Mouse (Mus musculus) layer of hippocampus, postnatal 10 days (tissue): ENCODE measurements around the gene Sycn. TPM values are rescaled to one million over a fixed set of nuclear protein-coding genes. Genes with fewer than 3 reads are reported as not detected.
"Not testable (repeated sequence)": the region's sequence is repeated elsewhere in the genome, so short reads cannot be mapped to it uniquely, and the experiment has no call there.

Experiments
- DNase-seq, 2 experiments: peaks; one replicate each; pipeline ENCODE4 v3.0.0; 2021; ENCODE audit warnings: low spot score in 2 of 2
- long read RNA-seq: library from polyadenylated mRNA; stranded (forward); transcript quantifications from one replicate; pipeline ENCODE4 v2.0.0, GENCODE M21; 2023
- total RNA-seq, 2 experiments: library from RNA; stranded (reverse); gene quantifications; 2 replicates each; pipeline ENCODE4 v1.2.3; 2021

Gene Sycn
- total RNA-seq: not detected
- long read RNA-seq: 0 reads

DNA sequence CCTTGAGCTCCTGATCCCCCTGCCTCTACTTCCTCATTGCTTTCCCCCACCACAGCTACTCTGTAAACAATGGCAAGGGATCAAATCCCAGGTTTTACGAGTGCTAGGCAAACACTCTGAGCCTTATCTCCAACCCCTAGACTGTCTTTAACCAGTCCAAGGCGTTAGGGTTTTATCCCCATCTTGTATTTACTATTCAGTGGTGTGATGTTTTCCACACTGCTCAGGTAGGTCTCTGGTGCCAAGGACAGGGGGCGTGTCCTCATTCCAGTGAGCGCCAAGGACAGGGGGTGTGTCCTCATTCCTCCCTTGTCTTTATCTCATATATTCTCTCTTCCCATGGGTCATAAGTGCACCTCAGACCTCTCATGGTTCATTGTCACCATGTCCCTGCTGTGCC, at the start of gene Sycn:
Sycn (plus strand) TSS at position 360 of the 400 bp plus-strand sequence.
- DNase-seq: no peak

DNA sequence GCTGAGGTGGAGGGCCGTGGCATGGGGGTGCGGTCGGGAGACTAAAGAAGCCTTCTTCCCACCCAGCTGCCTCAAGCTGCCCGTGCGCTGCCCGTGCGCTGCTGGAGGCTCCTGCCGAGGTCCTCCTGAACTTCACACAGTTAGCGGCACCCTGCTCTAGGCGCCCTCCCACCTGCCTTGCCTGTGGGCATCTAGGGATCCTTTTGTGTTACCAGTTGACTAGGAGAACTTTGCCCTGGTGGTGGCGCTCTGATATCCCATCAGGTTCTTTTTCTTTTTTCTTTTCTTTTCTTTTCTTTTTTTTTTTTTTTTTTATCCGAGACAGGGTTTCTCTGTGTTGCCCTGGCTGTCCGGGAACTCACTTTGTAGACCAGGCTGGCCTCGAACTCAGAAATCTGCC, 49.8 kb upstream of the Sycn start:
- no peak for DNase-seq

DNA sequence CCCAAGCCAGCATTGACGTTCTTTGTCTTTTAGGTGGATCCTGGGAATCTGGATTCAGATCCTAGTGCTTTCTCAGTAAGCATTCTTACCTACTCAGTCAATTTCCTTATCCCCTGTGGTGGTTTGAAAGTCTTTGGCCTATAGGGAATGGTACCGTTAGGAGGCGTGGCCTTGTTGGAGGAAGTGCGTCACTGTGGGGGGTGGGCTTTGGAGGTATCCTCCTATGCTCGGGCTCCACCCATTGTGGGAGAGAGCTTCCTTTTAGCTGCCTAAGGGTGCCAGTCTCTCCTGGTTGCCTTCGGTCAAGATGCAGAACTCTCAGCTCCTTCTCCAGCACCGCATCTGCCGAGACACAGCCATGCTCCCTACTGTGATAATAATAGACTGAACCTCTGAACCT, 48.4 kb upstream of the Sycn start:
- DNase-seq: no peak

DNA sequence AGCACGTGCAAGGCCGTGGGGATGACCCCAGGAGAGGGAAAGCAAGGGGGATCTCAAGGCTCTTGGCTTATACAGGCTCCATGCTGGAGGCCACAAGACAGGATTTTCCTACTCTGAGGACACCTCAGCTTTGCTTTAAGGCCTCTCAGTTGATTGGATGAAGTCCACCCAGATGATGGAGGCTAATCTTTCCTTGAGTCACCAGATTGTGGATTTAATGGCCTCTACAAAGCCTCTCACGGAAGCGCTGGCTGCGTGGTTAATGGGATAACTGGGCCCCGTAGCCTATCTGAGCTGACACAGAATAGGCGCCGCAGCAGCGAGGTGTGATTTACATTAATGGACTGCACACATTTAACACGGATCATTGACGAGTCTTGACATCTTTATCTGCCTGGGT, 45.3 kb upstream of the Sycn start:
- no peak for DNase-seq

DNA sequence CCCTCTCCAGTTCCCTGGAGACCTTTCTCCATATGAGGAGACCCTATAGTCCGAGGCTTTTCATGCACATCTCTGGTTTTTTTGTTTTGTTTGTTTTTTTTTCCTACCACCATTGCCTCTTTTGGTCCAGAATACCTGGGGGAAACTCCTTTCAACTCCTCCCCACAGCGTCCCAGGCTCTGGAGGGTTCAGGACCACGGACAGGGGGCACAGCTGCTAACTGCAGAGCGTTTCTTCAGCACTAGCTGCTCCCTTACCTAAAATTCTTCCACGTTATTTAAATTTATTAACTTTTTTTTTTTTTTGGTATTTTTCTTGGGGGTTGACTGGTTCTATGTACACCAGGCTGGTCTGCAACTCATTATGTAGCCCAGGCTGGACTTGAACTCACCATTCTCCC, 35.1 kb upstream of the Sycn start:
- DNase-seq: no peak

DNA sequence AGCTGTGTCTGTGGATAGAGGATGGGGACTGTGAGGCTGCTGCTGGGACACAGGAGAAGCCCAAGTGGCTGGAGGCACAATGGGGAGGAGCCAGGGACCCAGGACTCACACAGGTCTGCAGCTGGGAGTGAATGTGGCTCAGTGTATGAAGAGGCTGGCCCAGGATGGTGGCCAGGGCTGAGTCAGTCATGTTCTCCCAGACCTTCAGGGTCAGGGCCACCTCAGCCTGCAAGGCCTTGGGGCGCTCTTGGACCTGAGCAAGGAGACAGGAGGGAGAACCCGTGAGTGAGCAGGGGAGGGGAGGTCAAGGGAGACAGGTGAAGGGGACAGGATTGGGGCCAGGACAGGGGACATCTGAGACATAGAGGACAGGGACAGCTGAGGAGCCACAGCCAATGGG, 31.6 kb upstream of the Sycn start:
- not testable (repeated sequence) for DNase-seq

DNA sequence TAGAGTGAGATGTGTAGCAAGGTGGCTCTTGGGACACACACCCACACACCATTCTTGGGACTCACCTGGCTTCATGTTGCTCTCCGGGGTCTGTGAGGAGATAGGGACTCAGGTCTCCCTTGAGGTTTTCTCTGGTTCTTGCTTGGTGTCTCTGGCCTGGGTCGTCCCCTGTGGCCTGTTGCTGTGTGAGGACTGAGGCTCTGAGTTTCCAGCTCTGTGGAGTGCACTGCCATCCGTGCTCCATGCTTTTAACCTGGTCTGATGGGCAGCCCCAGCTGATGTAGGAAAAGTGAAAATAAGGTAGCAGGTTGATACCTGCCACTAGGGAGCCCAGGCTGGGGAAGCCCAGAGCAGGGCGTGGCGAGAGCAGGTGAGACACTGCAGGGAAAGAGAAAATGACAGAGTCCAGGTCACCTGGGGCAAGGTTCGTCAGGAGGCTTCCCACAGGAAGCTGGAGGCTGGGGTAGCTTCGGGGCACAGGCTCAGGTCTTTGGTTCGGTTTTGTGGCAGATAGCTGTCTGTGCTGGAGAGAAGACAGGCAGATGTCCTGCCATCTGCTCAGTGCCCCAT, 30.2 kb upstream of the Sycn start, which contains the start of gene Ifnl2:
Ifnl2 (minus strand) TSS at position 51 of the 570 bp plus-strand sequence.
- DNase-seq: not testable (repeated sequence)

DNA sequence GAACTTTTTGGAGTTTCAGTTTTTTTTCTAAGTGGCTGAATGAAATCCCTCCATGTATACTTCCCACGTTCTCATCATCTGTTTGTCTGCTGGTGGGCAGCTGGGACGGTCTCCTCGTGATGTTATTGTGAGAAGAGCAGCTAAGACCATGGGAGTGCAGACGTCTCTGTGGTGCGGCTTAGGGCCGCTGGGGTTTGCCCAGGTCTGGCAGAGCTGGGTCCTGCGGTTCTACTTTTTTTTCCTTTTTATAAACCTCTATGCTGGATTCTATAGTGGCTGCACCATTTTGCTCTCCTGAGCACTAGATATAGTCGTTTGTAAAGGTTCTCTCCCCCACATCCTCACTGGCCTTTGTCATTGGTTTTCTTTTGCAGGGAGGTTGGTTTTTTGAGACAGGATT, 29.2 kb upstream of the Sycn start:
- DNase-seq: no peak

DNA sequence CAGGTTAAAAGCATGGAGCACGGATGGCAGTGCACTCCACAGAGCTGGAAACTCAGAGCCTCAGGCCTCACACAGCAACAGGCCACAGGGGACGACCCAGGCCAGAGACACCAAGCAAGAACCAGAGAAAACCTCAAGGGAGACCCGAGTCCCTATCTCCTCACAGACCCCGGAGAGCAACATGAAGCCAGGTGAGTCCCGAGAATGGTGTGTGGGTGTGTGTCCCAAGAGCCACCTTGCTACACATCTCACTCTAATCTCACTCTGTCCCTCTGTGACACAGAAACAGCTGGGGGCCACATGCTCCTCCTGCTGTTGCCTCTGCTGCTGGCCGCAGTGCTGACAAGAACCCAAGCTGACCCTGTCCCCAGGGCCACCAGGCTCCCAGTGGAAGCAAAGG, 18.1 kb upstream of the Sycn start, which contains the start of gene Ifnl3:
Ifnl3 (plus strand) TSS at position 301 of the 400 bp plus-strand sequence.
- DNase-seq: not testable (repeated sequence)

DNA sequence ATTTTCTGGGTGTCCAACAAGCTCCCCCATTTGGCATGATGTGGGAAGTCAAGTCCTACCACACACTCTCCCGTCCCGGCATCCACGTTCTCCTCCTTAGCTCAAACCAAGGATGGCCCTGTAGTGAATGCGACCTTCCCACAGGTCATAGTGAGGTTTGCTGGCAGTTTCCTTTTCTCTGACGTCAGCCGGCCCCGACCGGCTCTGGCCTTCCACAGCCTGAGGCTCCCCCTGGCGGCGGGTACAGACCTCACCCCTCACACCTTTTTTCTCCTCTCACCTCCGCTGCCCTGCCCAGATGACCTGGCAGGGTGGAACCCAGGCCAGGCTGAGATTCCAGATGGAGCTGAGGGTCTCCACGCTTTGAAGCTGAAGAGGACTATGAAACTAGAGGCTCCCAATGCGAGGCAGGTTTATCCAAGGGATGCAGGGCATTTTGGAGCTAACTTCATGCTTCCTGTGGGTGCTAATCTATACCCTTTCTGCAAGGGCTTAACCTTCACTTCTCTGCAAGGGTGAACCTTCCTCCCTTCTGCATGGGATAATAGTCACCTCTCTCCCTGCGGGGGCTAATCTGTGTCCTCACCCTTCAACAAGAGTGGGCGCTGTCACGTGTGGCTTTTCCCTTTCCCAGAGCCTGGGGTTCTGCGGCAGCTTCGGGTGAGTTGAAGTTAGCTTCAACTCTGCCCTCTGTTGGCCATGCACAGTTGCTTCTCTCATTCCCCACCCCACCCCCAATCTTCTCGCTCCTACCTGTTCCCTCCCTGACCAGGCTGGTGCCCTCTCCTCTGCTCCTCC, 12.6 kb upstream of the Sycn start:
- peak; percentile 71 to 74 for DNase-seq

DNA sequence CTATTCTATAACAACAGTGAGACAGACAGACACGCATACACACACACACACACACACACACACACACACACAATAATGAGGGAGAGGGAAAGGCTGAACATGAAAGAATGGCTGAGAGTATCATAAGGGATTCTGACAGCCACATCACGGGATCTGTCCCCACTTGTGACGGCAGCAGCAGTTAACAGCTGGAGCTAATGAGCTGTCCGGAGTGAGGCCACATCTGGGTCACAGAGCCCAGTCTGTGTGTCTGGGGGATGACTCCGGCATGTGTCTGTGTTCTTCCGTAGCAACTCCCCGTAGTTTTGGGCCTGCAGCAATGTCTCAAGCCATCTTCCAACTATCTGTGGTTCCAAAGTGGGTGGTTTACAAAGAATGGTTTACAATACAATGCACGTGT, 8.7 kb upstream of the Sycn start:
- DNase-seq: no peak

DNA sequence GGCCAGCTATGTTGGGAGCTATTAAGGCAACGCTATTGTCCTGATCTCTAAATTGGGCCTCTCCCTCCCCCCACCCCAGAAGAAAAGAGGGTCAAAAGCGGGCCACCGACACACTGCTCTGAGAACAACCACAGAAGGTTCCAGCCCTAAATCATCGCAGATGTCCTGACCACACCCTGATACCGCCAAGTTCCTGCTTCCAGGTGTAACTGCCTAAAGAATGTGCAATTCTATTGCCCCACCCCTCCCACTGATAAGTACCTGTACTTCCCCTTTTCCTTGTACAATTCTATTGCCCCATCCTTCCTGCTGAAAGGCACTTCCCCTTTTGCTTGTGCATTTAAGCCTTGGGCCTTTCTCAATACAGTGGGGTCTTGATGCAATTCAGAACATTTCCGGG, 1.8 kb upstream of the Sycn start:
- not testable (repeated sequence) for DNase-seq

DNA sequence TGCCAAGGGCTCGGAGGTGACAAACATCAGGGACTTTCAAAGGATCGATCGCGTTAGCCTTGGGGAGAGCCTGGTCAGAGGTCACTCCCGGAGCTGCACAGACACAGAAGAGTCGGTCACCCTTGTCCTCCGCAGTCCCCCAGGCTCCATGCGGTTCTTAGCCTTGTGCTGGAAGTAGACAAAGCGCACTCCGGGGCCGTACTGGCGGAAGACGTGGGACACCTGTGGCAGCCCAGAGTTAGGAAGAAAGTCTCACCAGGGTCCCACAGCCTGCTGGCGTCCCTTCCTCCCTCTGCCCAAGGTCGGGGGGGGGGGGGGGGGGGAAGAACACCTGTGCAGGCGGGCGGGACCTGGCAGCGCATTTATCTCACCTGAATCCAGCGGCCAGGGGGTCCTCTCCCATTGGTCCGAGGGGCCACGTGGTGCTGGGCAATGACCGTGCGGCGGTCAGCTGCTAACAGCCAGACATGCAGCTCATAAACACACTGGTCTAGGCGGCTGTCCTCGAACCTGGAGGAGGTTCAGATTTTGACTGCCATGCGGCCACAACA, 3.4 kb downstream of the Sycn start:
- DNase-seq: no peak

DNA sequence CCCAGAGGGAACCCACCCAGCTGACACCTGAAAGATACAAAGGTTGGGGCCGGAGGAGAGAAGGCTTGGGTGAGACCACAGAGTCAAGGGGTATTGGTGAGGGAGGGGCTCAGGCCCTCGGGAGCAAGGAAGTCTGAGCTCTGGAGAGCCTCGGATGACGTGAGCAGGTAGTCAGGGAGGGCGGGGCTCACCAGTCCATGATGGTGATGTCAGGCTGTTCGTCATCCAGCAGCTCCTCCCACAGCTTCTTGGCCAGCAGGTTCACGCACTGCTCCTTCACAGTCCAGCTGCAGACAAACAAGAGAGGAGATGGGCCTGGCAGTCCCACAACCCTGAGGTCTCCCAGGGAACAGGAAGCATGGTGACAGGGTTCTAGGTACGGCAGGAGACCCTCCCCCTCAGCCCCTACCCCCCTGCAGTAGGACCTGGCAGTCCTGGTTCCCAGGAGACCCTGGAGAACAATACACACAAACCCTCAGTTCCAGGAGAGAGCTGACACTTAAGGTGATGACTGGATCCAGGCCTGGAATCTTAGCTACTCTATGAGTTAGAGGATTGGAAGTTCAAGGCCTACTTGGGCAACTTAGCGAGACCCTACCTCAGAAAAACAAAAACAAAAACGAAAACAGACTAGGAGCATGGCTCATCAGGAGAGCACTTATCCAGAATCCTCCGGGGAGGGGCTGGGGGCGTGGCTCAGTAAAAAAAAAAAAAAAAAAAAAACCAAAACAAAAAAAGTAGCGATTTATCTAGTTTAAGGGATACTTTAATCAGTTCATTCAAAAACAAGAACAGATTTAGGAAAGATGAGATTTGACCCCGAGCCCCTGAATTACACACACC, 4.6 kb downstream of the Sycn start:
- no peak for DNase-seq

DNA sequence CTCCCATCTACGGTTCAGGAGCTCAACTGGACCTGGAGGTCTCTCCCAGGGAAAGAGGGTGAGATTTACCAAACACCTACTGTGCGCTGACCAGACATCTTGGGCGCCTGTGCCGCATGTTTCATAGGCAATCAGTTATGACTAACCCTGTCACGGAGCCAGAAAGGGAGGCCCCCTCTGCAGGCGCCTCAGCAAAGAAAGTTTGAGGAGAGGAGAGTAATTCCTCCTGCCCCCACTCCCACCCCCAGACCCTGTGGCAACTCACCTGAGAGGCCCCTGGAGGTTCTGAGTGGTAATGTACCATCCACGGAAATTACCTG, 5.2 kb downstream of the Sycn start:
- DNase-seq: no peak

DNA sequence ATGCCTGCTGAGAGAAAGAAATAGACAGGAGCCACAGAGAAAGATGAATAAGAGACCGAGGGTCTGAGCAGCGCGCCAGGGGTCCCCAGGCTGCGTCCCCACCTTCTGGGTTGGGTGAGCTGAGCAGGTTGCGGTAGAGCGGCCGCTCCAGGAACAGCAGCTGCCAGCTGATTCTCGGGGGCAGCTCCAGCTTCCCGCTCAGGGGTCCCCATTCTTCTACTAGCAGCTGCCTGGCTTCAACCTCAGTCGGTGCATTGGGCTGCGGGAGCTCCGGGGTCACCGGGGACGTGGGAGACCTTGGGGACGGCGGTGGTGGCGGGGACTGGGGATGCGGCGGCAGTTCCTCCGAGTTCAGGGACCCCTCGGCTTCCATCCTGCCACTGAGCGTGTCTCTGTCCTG, 6.0 kb downstream of the Sycn start:
- no peak for DNase-seq

DNA sequence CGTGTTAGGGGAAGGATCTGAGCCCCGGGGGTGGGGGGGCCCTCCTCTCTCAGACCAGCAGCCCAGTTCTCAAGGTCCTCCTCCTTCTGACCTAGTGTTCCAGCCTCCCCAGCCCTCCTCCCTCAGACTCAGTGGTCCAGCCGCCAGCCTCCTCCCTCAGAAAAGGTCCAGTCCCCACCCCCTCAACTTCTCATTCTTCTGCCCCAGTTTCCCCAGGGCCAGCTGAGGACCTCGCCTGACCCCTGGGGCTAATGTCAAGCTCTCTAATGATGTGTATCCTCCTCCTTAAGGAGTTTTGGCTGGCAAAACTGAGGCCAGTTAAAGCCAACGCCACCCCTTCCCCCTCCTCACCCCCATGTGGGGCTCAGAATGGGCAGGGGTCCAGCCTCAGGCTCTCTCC, 6.5 kb downstream of the Sycn start, which contains the start of gene Nccrp1:
Nccrp1 (minus strand) TSS at position 101 of the 400 bp plus-strand sequence.
- no peak for DNase-seq

DNA sequence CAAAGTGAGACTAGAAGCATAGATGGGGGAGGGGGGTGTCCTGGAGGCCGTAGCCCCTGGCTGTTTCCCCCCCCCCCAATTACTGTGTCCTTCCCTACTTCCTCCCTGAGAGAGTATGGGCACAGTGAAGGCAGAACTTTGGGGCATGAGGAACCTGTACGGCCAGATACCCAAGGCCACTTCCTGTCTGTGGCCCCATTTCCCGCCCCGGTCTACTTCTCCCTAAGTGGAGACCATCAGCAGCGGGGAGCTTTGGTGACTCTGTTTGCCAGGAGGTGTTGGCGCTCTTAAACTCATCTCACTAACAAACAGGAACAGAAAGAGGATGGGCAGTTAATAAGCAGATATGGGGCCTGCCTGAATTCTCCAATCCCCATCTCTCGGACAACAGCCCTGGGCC, 6.9 kb downstream of the Sycn start:
- peak in 1 of 2 experiments; percentile 11 for DNase-seq

DNA sequence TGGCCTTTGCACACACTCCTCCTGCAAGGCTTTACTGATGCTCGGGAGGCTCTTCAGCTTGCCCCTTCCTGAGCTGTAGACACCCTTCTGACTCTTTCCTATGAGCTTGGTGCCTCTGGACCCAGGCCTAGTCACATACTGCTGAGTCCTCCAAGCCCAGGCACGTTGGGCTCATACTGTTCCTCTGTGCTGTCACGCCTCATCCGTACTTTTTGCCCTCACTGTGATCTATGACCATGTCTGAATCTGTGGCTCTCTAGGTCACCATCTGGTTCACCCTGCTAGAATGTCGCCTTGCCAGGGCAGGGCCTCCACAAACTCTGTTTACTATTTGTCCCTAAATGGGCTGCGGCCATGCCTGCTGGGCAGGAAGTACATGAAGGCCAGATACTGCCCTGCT, 12.4 kb downstream of the Sycn start:
- DNase-seq: no peak

DNA sequence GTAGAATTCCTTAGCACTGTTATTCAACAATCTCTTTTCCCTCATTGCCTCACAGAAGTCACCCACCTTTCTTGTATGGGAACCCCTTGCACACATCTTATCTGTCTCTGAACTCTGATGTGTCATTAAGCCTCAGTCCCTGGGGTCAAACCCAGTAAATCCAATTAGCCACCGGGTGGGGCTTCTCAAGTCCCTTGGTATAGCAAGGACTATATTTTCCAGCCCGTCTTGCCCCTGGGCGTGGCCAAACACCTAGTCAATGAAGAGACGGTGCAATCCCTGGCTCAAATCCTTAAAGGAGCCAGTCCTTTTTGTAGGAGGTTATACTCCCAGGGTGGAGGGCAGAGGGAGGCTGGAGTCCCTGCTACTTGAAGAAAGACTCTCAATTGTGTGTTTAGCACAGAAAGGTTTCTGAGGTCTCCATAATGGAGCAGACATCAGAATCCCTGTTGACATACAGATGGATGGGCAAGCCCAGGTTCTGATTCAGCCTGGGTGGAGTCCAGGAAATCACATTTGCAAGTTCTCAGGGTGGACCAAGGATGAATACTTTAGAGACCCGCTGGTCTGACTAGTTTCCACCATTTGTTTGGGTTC, 15.4 kb downstream of the Sycn start:
- no peak for DNase-seq

DNA sequence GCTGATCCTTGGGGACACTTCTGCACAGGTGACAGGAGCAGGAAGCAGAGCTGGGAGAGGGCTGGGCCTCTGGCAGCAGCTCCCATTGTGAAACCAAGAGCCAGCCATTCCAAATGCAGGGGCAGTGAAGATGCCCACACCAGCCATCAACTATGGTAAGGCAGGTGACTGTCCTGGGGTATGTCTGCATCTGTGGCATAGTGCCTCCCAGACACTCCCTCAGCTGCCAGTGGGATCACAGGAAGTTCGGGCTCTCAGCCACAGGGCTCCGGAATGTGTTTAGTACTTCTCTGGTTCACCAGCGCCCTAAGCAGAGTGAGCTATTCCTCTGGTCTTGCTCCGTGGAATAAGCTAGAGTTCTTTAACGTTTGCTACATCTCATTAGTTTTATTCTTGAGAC, 16.4 kb downstream of the Sycn start:
- no peak for DNase-seq
